Mouse (Mus musculus): ENCODE measurements around the gene Arid1b. TPM values are rescaled to one million over a fixed set of nuclear protein-coding genes. Genes with fewer than 3 reads are reported as not detected.

Gene Arid1b
- polyA plus RNA-seq, 1 experiment from 2014 or later = 7.2 TPM

GRCm38 (mm10) chr17:5164794-5165193, 170.7 kb downstream of the Arid1b start:
- Histone ChIP-seq H3K27ac (ENCODE audit: low read length) (no peak overlapping the region), H3K4me2 (replicated peaks; ENCODE audit: low read depth, low read length) (no peak overlapping the region), H3K9me3 (ENCODE audit: low read length) (no peaks in the 10 kb centered on the region), H3K36me3 (ENCODE audit: insufficient read depth, low read length) (no peaks in the 10 kb centered on the region), H3K4me1 (ENCODE audit: insufficient read depth, low read depth, low read length) (no peaks in the 10 kb centered on the region), H3K4me3 (ENCODE audit: low read depth, low read length) (no peak overlapping the region), H3K27me3 (replicated peaks; ENCODE audit: insufficient read depth, low read length) (no peaks in the 10 kb centered on the region), H3K9ac (replicated peaks; ENCODE audit: low read depth) (no peak overlapping the region)
- DNase-seq (ENCODE audit: low spot score) (no peak), ATAC-seq (no peak)
- WGBS = 78% methylated on average over 4 of the region's 4 CpGs
- TF ChIP-seq EP300 (IDR thresholded peaks at IDR 0.05) (no peak), CTCF (IDR thresholded peaks at IDR 0.05) (no peak)

GRCm38 (mm10) chr17:5165201-5165825, 171.2 kb downstream of the Arid1b start:
- no peak for ATAC-seq
- no peaks in the 10 kb centered on the region for H3K4me1 ChIP-seq (ENCODE audit: insufficient read depth, low read depth, low read length)
- no peak overlapping the region for H3K4me3 ChIP-seq (ENCODE audit: low read depth, low read length)
- 76% methylated on average over 15 of the region's 15 CpGs for WGBS
- H3K9me3 ChIP-seq (ENCODE audit: low read length) = no peaks in the 10 kb centered on the region
- H3K9ac ChIP-seq (replicated peaks; ENCODE audit: low read depth) = no peak overlapping the region
- peak; percentile 26 for DNase-seq (ENCODE audit: low spot score)
- no peaks in the 10 kb centered on the region for H3K27me3 ChIP-seq (replicated peaks; ENCODE audit: insufficient read depth, low read length)
- no peak overlapping the region for H3K27ac ChIP-seq (ENCODE audit: low read length)
- H3K36me3 ChIP-seq (ENCODE audit: insufficient read depth, low read length) = no peaks in the 10 kb centered on the region
- TF ChIP-seq EP300 (IDR thresholded peaks at IDR 0.05) = no peak
- TF ChIP-seq CTCF (IDR thresholded peaks at IDR 0.05) = no peak
- H3K4me2 ChIP-seq (replicated peaks; ENCODE audit: low read depth, low read length) = no peak overlapping the region

GRCm38 (mm10) chr17:5166175-5166574, 172.0 kb downstream of the Arid1b start:
- H3K9ac ChIP-seq (replicated peaks; ENCODE audit: low read depth) = no peak overlapping the region
- 87% methylated on average over 4 of the region's 4 CpGs for WGBS
- H3K36me3 ChIP-seq (ENCODE audit: insufficient read depth, low read length) = no peaks in the 10 kb centered on the region
- TF ChIP-seq EP300 (IDR thresholded peaks at IDR 0.05) (no peak), CTCF (IDR thresholded peaks at IDR 0.05) (no peak)
- no peaks in the 10 kb centered on the region for H3K9me3 ChIP-seq (ENCODE audit: low read length)
- H3K27ac ChIP-seq (ENCODE audit: low read length) = no peak overlapping the region
- no peak for DNase-seq (ENCODE audit: low spot score)
- no peak overlapping the region for H3K4me2 ChIP-seq (replicated peaks; ENCODE audit: low read depth, low read length)
- no peak overlapping the region for H3K4me3 ChIP-seq (ENCODE audit: low read depth, low read length)
- no peaks in the 10 kb centered on the region for H3K27me3 ChIP-seq (replicated peaks; ENCODE audit: insufficient read depth, low read length)
- no peaks in the 10 kb centered on the region for H3K4me1 ChIP-seq (ENCODE audit: insufficient read depth, low read depth, low read length)
- ATAC-seq = no peak

GRCm38 (mm10) chr17:5168046-5168445, 173.9 kb downstream of the Arid1b start:
- DNase-seq (ENCODE audit: low spot score) = no peak
- TF ChIP-seq CTCF (IDR thresholded peaks at IDR 0.05) (peak; percentile 21; the same call in 1 of the 2 replicates), EP300 (IDR thresholded peaks at IDR 0.05) (no peak)
- no peaks in the 10 kb centered on the region for H3K4me1 ChIP-seq (ENCODE audit: insufficient read depth, low read depth, low read length)
- no peak for ATAC-seq
- H3K4me2 ChIP-seq (replicated peaks; ENCODE audit: low read depth, low read length) = no peak overlapping the region
- no peaks in the 10 kb centered on the region for H3K36me3 ChIP-seq (ENCODE audit: insufficient read depth, low read length)
- no peak overlapping the region for H3K27ac ChIP-seq (ENCODE audit: low read length)
- H3K9me3 ChIP-seq (ENCODE audit: low read length) = no peaks in the 10 kb centered on the region
- H3K27me3 ChIP-seq (replicated peaks; ENCODE audit: insufficient read depth, low read length) = no peaks in the 10 kb centered on the region
- no peak overlapping the region for H3K4me3 ChIP-seq (ENCODE audit: low read depth, low read length)
- H3K9ac ChIP-seq (replicated peaks; ENCODE audit: low read depth) = no peak overlapping the region
- WGBS = 81% methylated on average over 7 of the region's 7 CpGs

- Histone ChIP-seq H3K27me3 (replicated peaks; ENCODE audit: insufficient read depth, low read length) (no peaks in the 10 kb centered on the region), H3K4me2 (replicated peaks; ENCODE audit: low read depth, low read length) (no peak overlapping the region), H3K9ac (replicated peaks; ENCODE audit: low read depth) (no peak overlapping the region), H3K9me3 (ENCODE audit: low read length) (no peaks in the 10 kb centered on the region), H3K36me3 (ENCODE audit: insufficient read depth, low read length) (no peaks in the 10 kb centered on the region), H3K4me3 (ENCODE audit: low read depth, low read length) (no peak overlapping the region), H3K4me1 (ENCODE audit: insufficient read depth, low read depth, low read length) (no peaks in the 10 kb centered on the region), H3K27ac (ENCODE audit: low read length) (no peak overlapping the region)
- DNase-seq (ENCODE audit: low spot score) = no peak
- WGBS = 89% methylated on average over 7 of the region's 7 CpGs
- ATAC-seq = no peak
- TF ChIP-seq EP300 (IDR thresholded peaks at IDR 0.05) = no peak
Observed at GRCm38 (mm10) chr17:5168640-5169039, 174.5 kb downstream of the Arid1b start.

DNA sequence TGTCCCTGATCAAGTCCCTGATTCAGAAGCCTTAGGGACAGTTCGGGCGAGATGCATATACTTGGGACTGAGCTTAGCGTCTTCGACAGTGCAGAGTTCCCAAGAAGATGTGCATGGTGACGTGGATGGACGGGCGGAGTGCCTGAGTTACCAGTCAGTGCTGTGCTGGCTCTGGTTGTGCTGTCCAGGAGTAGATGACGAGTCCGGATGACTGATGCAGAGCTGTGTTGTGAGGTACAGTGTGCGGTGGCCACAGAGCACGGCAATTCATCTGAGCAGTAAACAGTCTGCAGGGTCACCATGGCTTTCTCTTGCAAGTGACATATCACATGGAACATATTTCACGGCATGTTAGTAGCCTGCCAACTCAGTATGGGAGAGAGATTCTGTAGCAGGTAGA, 176.2 kb downstream of the Arid1b start:
- TF ChIP-seq EP300 (IDR thresholded peaks at IDR 0.05) (no peak), CTCF (IDR thresholded peaks at IDR 0.05) (no peak)
- no peak overlapping the region for H3K4me3 ChIP-seq (ENCODE audit: low read depth, low read length)
- WGBS = 90% methylated on average over 12 of the region's 12 CpGs
- DNase-seq (ENCODE audit: low spot score) (no peak), ATAC-seq (no peak)
- H3K36me3 ChIP-seq (ENCODE audit: insufficient read depth, low read length) = no peaks in the 10 kb centered on the region
- no peaks in the 10 kb centered on the region for H3K4me1 ChIP-seq (ENCODE audit: insufficient read depth, low read depth, low read length)
- no peak overlapping the region for H3K4me2 ChIP-seq (replicated peaks; ENCODE audit: low read depth, low read length)
- H3K27me3 ChIP-seq (replicated peaks; ENCODE audit: insufficient read depth, low read length) = no peaks in the 10 kb centered on the region
- no peak overlapping the region for H3K9ac ChIP-seq (replicated peaks; ENCODE audit: low read depth)
- no peaks in the 10 kb centered on the region for H3K9me3 ChIP-seq (ENCODE audit: low read length)
- no peak overlapping the region for H3K27ac ChIP-seq (ENCODE audit: low read length)

DNA sequence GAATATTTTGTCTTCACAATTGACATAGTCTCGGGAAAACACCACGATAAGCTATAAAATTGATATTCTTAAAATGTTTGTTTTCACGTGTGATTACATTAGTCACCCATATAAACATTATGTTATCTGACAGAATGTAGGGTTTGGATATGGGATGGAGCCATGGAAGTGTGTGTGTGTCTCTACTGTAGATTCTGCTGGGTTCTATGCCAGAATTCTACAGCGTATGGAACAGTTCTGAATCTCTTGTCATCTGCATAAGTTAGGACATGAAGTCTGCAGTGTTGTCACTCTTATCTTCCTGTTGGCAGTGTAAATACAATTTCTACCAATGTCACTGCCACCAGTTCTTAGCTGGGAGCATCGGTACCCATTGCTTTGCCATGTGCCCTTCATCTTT, 177.3 kb downstream of the Arid1b start:
- no peaks in the 10 kb centered on the region for H3K27me3 ChIP-seq (replicated peaks; ENCODE audit: insufficient read depth, low read length)
- no peaks in the 10 kb centered on the region for H3K9me3 ChIP-seq (ENCODE audit: low read length)
- H3K4me2 ChIP-seq (replicated peaks; ENCODE audit: low read depth, low read length) = no peak overlapping the region
- H3K36me3 ChIP-seq (ENCODE audit: insufficient read depth, low read length) = no peaks in the 10 kb centered on the region
- ATAC-seq (no peak), DNase-seq (ENCODE audit: low spot score) (no peak)
- no peak overlapping the region for H3K27ac ChIP-seq (ENCODE audit: low read length)
- 72% methylated on average over 5 of the region's 5 CpGs for WGBS
- H3K4me3 ChIP-seq (ENCODE audit: low read depth, low read length) = no peak overlapping the region
- H3K9ac ChIP-seq (replicated peaks; ENCODE audit: low read depth) = no peak overlapping the region
- TF ChIP-seq CTCF (IDR thresholded peaks at IDR 0.05) = no peak
- TF ChIP-seq EP300 (IDR thresholded peaks at IDR 0.05) = no peak
- H3K4me1 ChIP-seq (ENCODE audit: insufficient read depth, low read depth, low read length) = no peaks in the 10 kb centered on the region

Measured in lung, postnatal 0 days (tissue).